Mouse (Mus musculus) MEL (cell line): ENCODE data around the gene Rprd1b.

Experiments used
- CHD1 ChIP-seq: IDR thresholded peaks from 2 replicates; pipeline ENCODE4 v1.6.1; 2012; ENCODE audit warnings: low read depth, mild to moderate bottlenecking, inconsistent platforms, low read length, improper control_type of control experiment
- CTCF ChIP-seq, 3 experiments: IDR thresholded peaks in 2 of 3; conservative IDR thresholded peaks in 1 of 3; 2 replicates each; pipeline ENCODE4 v1.5.1; 2011 to 2012; ENCODE audit warnings: low read length in 3 of 3, low read depth in 2 of 3, mild to moderate bottlenecking in 2 of 3, improper control_type of control experiment in 1 of 3, inconsistent platforms in 1 of 3, mixed read lengths in 1 of 3, moderate library complexity in 1 of 3; ENCODE audit not compliant: control insufficient read depth in 1 of 3, insufficient read depth in 1 of 3, poor library complexity in 1 of 3, severe bottlenecking in 1 of 3
- MAX ChIP-seq: IDR thresholded peaks from 2 replicates; pipeline ENCODE4 v1.6.1; 2011; ENCODE audit warnings: low read length, improper control_type of control experiment
- MXI1 ChIP-seq: IDR thresholded peaks from 2 replicates; pipeline ENCODE4 v1.6.1; 2011; ENCODE audit warnings: mild to moderate bottlenecking, low read depth, low read length, improper control_type of control experiment
- POLR2A ChIP-seq, 2 experiments: IDR thresholded peaks; 2 replicates each; pipeline ENCODE4 v1.6.1; 2011 to 2012; ENCODE audit warnings: low read length in 2 of 2, mild to moderate bottlenecking in 2 of 2, control low read depth in 1 of 2, improper control_type of control experiment in 1 of 2, low read depth in 1 of 2, moderate library complexity in 1 of 2; ENCODE audit not compliant: control insufficient read depth in 1 of 2, insufficient read depth in 1 of 2, poor library complexity in 1 of 2

- TF ChIP-seq MXI1 (no peak), MAX (no peak), POLR2A (IDR thresholded peaks at IDR 0.05; ENCODE audit: control insufficient read depth in 1 of 2, insufficient read depth in 1 of 2, low read depth in 1 of 2, low read length in 2 of 2, poor library complexity in 1 of 2) (no peak), CTCF (IDR thresholded peaks at IDR 0.05 in 2 of 3, conservative IDR thresholded peaks at IDR 0.05 in 1 of 3; ENCODE audit: control insufficient read depth in 1 of 3, insufficient read depth in 1 of 3, low read depth in 2 of 3, low read length in 3 of 3, poor library complexity in 1 of 3, severe bottlenecking in 1 of 3) (no peak), CHD1 (no peak)
Measured at GRCm38 (mm10) chr2:158153728-158154343, 125.5 kb downstream of the Rprd1b start.
